Comparison of ENCODE assay signal across 21 mouse cellular contexts in genomic region chr19:21611725-21612575, GRCm38 (mm10). TPM values are rescaled to one million over a fixed set of nuclear protein-coding genes. Genes with fewer than 3 reads are reported as not detected.
DNase-seq lines count a peak whose midpoint lies in the region; ATAC-seq and TF ChIP-seq lines count a peak whose summit lies in the region.
"Had no signal": no experiment of that assay in that cellular context is flagged by ENCODE, and none has a peak within 500 bp of the region (broad histone marks: within the 10 kb centered on the region; RNA-seq: fewer than 3 reads in every experiment).

No protein-coding gene starts in this region.

- intact Hi-C loops in left cerebral cortex, postnatal 36 days (cut with DNase I) = no loop called here

- peaks cover 2% of the 10 kb centered on the region for H3K4me1 ChIP-seq in liver, postnatal 0 days (ENCODE audit: insufficient read depth)
- no peaks in the 10 kb centered on the region for H3K4me1 ChIP-seq in liver, embryonic 11.5 days (replicated peaks; ENCODE audit: control insufficient read depth, insufficient read depth, low read length)
- no peaks in the 10 kb centered on the region for H3K4me1 ChIP-seq in ES-E14 (ENCODE audit: control insufficient read depth in 2 of 2, insufficient read depth in 2 of 2, low read length in 2 of 2, poor library complexity in 1 of 2)
- no peaks in the 10 kb centered on the region for H3K4me1 ChIP-seq in hindbrain, embryonic 13.5 days (replicated peaks)
- H3K4me1 ChIP-seq: embryonic facial prominence, embryonic 15.5 days; neural tube, embryonic 15.5 days had no signal

- no peaks in the 10 kb centered on the region for H3K27me3 ChIP-seq in liver, postnatal 0 days (ENCODE audit: insufficient read depth, low read length)
- no peaks in the 10 kb centered on the region for H3K27me3 ChIP-seq in liver, embryonic 11.5 days (replicated peaks; ENCODE audit: control insufficient read depth, insufficient read depth, low read length)
- H3K27me3 ChIP-seq in hindbrain, embryonic 13.5 days = no peaks in the 10 kb centered on the region
- H3K27me3 ChIP-seq: embryonic facial prominence, embryonic 15.5 days; forebrain, embryonic 15.5 days; heart, embryonic 12.5 days; liver, embryonic 15.5 days; neural tube, embryonic 15.5 days had no signal

- H3K4me3 ChIP-seq in liver, postnatal 0 days (ENCODE audit: low read depth, low read length) = no peak overlapping the region
- H3K4me3 ChIP-seq in liver, embryonic 11.5 days (ENCODE audit: low read depth, low read length) = no peak overlapping the region
- no peak overlapping the region for H3K4me3 ChIP-seq in ES-E14 (ENCODE audit: insufficient read depth in 1 of 2, low read depth in 1 of 2, low read length in 2 of 2, poor library complexity in 1 of 2, severe bottlenecking in 1 of 2)
- no peak overlapping the region for H3K4me3 ChIP-seq in hindbrain, embryonic 13.5 days
- H3K4me3 ChIP-seq: embryonic facial prominence, embryonic 15.5 days; forebrain, embryonic 15.5 days; heart, embryonic 12.5 days; liver, embryonic 15.5 days; neural tube, embryonic 15.5 days had no signal

- no peak for TF ChIP-seq CTCF in liver, postnatal 0 days (IDR thresholded peaks at IDR 0.05; ENCODE audit: low read depth)

- no peaks in the 10 kb centered on the region for H3K9me3 ChIP-seq in liver, postnatal 0 days (ENCODE audit: low read length)
- H3K9me3 ChIP-seq in liver, embryonic 11.5 days (ENCODE audit: control insufficient read depth, low read length) = no peaks in the 10 kb centered on the region
- no peaks in the 10 kb centered on the region for H3K9me3 ChIP-seq in ES-E14 (ENCODE audit: control insufficient read depth, insufficient read depth, low read depth, low read length)
- no peaks in the 10 kb centered on the region for H3K9me3 ChIP-seq in hindbrain, embryonic 13.5 days
- H3K9me3 ChIP-seq: embryonic facial prominence, embryonic 15.5 days; forebrain, embryonic 15.5 days; heart, embryonic 12.5 days; liver, embryonic 15.5 days; neural tube, embryonic 15.5 days had no signal

- in situ Hi-C loops in ES-E14 (cut with MboI; ENCODE audit: low sequenced_read_pairs in 2 of 2, unreplicated experiment in 2 of 2) = no loop called here

- ATAC-seq in liver, postnatal 0 days = no peak
- no peak for ATAC-seq in liver, embryonic 11.5 days (replicated peaks; ENCODE audit: low FRiP score)
- ATAC-seq in megakaryocyte, adult 5-6 weeks (ENCODE audit: poor library complexity, severe bottlenecking) = peak; percentile 73
- ATAC-seq in hindbrain, embryonic 13.5 days (ENCODE audit: low FRiP score) = no peak
- ATAC-seq: activated CD4-positive, CD25-positive, alpha-beta regulatory T cell, adult 4 months; forebrain, embryonic 15.5 days; hindbrain, embryonic 16.5 days had no signal

- no peak for TF ChIP-seq EP300 in liver, postnatal 0 days (IDR thresholded peaks at IDR 0.05; ENCODE audit: low read depth)

- no peak for DNase-seq in liver, postnatal 0 days
- no peak for DNase-seq in liver, embryonic 11.5 days (ENCODE audit: low spot score)
- DNase-seq in 416B (ENCODE audit: low read depth) (peak; percentile 66), ES-E14 (ENCODE audit: low read depth, low spot score) (no peak)
- no peak for DNase-seq in layer of hippocampus, postnatal 10 days (ENCODE audit: low spot score in 2 of 2)
- DNase-seq in left cerebral cortex, postnatal 36 days (ENCODE audit: low spot score in 2 of 2) = no peak
- DNase-seq: adrenal gland, postnatal 14 days; cerebellum, postnatal 25 days; heart, postnatal 36 days; kidney, adult 11 months; lung, postnatal 10 days; thymus, postnatal 14 days had no signal

- H3K27ac ChIP-seq in liver, postnatal 0 days (ENCODE audit: low read depth) = 0 out of 2 replicates have a peak overlapping the region, but pooled peaks have one; percentile 29
- H3K27ac ChIP-seq in liver, embryonic 11.5 days (ENCODE audit: low read depth, low read length) = no peak overlapping the region
- H3K27ac ChIP-seq in ES-E14 (ENCODE audit: insufficient read depth, low read depth, low read length, poor library complexity, severe bottlenecking) = no peak overlapping the region
- H3K27ac ChIP-seq in hindbrain, embryonic 13.5 days = no peak overlapping the region
- H3K27ac ChIP-seq: embryonic facial prominence, embryonic 15.5 days; forebrain, embryonic 15.5 days; liver, embryonic 15.5 days; neural tube, embryonic 15.5 days had no signal

- H3K9ac ChIP-seq in liver, postnatal 0 days (replicated peaks) = no peak overlapping the region
- H3K9ac ChIP-seq in liver, embryonic 11.5 days (ENCODE audit: low read depth, low read length) = no peak overlapping the region
- H3K9ac ChIP-seq in ES-E14 (ENCODE audit: insufficient read depth, low read depth, low read length, poor library complexity, severe bottlenecking) = no peak overlapping the region
- no peak overlapping the region for H3K9ac ChIP-seq in hindbrain, embryonic 13.5 days
- H3K9ac ChIP-seq: embryonic facial prominence, embryonic 15.5 days; forebrain, embryonic 15.5 days; heart, embryonic 12.5 days; liver, embryonic 15.5 days; neural tube, embryonic 15.5 days had no signal

- no peak overlapping the region for H3K4me2 ChIP-seq in liver, postnatal 0 days (ENCODE audit: low read depth, low read length)
- no peak overlapping the region for H3K4me2 ChIP-seq in liver, embryonic 11.5 days
- no peak overlapping the region for H3K4me2 ChIP-seq in hindbrain, embryonic 13.5 days
- H3K4me2 ChIP-seq: embryonic facial prominence, embryonic 15.5 days; forebrain, embryonic 15.5 days; heart, embryonic 12.5 days; liver, embryonic 15.5 days; neural tube, embryonic 15.5 days had no signal

- no peaks in the 10 kb centered on the region for H3K36me3 ChIP-seq in liver, postnatal 0 days (replicated peaks; ENCODE audit: insufficient read depth, low read length)
- no peaks in the 10 kb centered on the region for H3K36me3 ChIP-seq in liver, embryonic 11.5 days (ENCODE audit: control insufficient read depth, insufficient read depth, low read length)
- no peaks in the 10 kb centered on the region for H3K36me3 ChIP-seq in ES-E14 (ENCODE audit: control insufficient read depth, insufficient read depth, low read length, poor library complexity, severe bottlenecking)
- no peaks in the 10 kb centered on the region for H3K36me3 ChIP-seq in hindbrain, embryonic 13.5 days
- H3K36me3 ChIP-seq: embryonic facial prominence, embryonic 15.5 days; forebrain, embryonic 15.5 days; heart, embryonic 12.5 days; liver, embryonic 15.5 days; neural tube, embryonic 15.5 days had no signal

- WGBS in liver, postnatal 0 days (ENCODE audit: insufficient replicate concordance) = 79% methylated on average over 9 of the region's 9 CpGs
- 84% methylated on average over 9 of the region's 9 CpGs for WGBS in liver, embryonic 11.5 days
- WGBS in hindbrain, embryonic 13.5 days = 87% methylated on average over 9 of the region's 9 CpGs

TF ChIP-seq in ES-E14, 5 proteins besides CTCF, POLR2A, EP300 and RAD21:
- TF ChIP-seq ZNF384 (IDR thresholded peaks at IDR 0.05; ENCODE audit: low read depth, low read length) (no peak), MAFK (IDR thresholded peaks at IDR 0.05; ENCODE audit: insufficient read depth, low read depth, low read length) (peak; percentile 52; the same call in 1 of the 2 replicates), ZC3H11A (IDR thresholded peaks at IDR 0.05; ENCODE audit: borderline replicate concordance, low read depth, low read length) (no peak)

RNA-seq across cellular contexts. Expression of gene 1110059E24Rik, which starts 40.8 kb away (rescaled TPM):
- polyA plus RNA-seq in liver, postnatal 0 days (2015; fragmentation: Nextera tagmentation; extraction: Ambion mirVana) = 17.7 and 18.6 TPM in 2 replicates
- polyA plus RNA-seq in liver, embryonic 11.5 days (2014; fragmentation: Nextera tagmentation; extraction: Ambion mirVana) = 35.4 and 36.6 TPM in 2 replicates
- total RNA-seq in ES-E14 (2012; rRNA removed) = 34.6 and 38.9 TPM in 2 replicates
- 34.3 and 36.9 TPM in 2 replicates for total RNA-seq in megakaryocyte, adult 5-6 weeks (2015)
- 54.9 and 56.5 TPM in 2 replicates for total RNA-seq in megakaryocyte, adult 5-6 weeks (2017)
- 56.8 and 57.3 TPM in 2 replicates for polyA plus RNA-seq in hindbrain, embryonic 13.5 days (2015; fragmentation: Nextera tagmentation; extraction: Ambion mirVana)
- total RNA-seq in layer of hippocampus, postnatal 10 days (2021) = 10 to 100 TPM; 24.2 to 26.0 TPM
- 10 to 100 TPM; 21.2 to 22.7 TPM for total RNA-seq in left cerebral cortex, postnatal 36 days (2021)

RNA-seq across cellular contexts. Expression of gene Abhd17b, which starts 41.0 kb away (rescaled TPM):
- 13.9 and 16.7 TPM in 2 replicates for polyA plus RNA-seq in liver, postnatal 0 days (2015; fragmentation: Nextera tagmentation; extraction: Ambion mirVana)
- polyA plus RNA-seq in liver, embryonic 11.5 days (2014; fragmentation: Nextera tagmentation; extraction: Ambion mirVana) = 17.7 and 18.3 TPM in 2 replicates
- 13.1 and 15.9 TPM in 2 replicates for total RNA-seq in ES-E14 (2012; rRNA removed)
- total RNA-seq in megakaryocyte, adult 5-6 weeks (2015) = 42.9 and 47.2 TPM in 2 replicates
- total RNA-seq in megakaryocyte, adult 5-6 weeks (2017) = 30.3 and 32.8 TPM in 2 replicates
- 35.4 and 40.9 TPM in 2 replicates for polyA plus RNA-seq in hindbrain, embryonic 13.5 days (2015; fragmentation: Nextera tagmentation; extraction: Ambion mirVana)
- total RNA-seq in layer of hippocampus, postnatal 10 days (2021) = 10 to 100 TPM; 60.7 to 62.3 TPM
- total RNA-seq in left cerebral cortex, postnatal 36 days (2021) = 10 to 100 TPM; 43.2 to 45.9 TPM
